Mouse (Mus musculus) CD4-positive, CD25-positive, alpha-beta regulatory T cell, adult 4 months (primary cell): ENCODE results near the gene Ankar. TPM values are rescaled to one million over a fixed set of nuclear protein-coding genes. Genes with fewer than 3 reads are reported as not detected.

Source experiments
- polyA plus RNA-seq, 2 experiments: library from polyadenylated mRNA; unstranded; fragments of 100-300 nt; shearing (Covaris generic); gene quantifications; one replicate each; pipeline ENCODE4 v1.2.1; 2017

Ankar gene
- polyA plus RNA-seq, 2 experiments from 2014 or later = not detected

Other genes starting within 250 kb of the Ankar start
- gene March4, start 163.6 kb downstream of the Ankar start, polyA plus RNA-seq = not detected
- gene Smarcal1, start 117.3 kb downstream of the Ankar start, polyA plus RNA-seq = 10 to 100 TPM; 13.9 to 21.5 TPM
- 1,000 to 10,000 TPM; 2,103 to 2,879 TPM for gene Rpl37a, start 10.7 kb upstream of the Ankar start, polyA plus RNA-seq
- gene Igfbp2, start 123.9 kb upstream of the Ankar start, polyA plus RNA-seq = not detected
- not detected for gene Igfbp5, start 174.3 kb upstream of the Ankar start, polyA plus RNA-seq